Comparison of ENCODE assay signal across 27 mouse cellular contexts in genomic region chr12:73862881-73863280, GRCm38 (mm10). TPM values are rescaled to one million over a fixed set of nuclear protein-coding genes. Genes with fewer than 3 reads are reported as not detected.
DNase-seq lines count a peak whose midpoint lies in the region; ATAC-seq and TF ChIP-seq lines count a peak whose summit lies in the region.
"Had no signal": no experiment of that assay in that cellular context is flagged by ENCODE, and none has a peak within 500 bp of the region (broad histone marks: within the 10 kb centered on the region; RNA-seq: fewer than 3 reads in every experiment).

No protein-coding gene starts in this region.

- H3K27ac ChIP-seq in heart, embryonic 14.5 days (replicated peaks in 1 of 2; ENCODE audit: control insufficient read depth in 1 of 2, insufficient read depth in 1 of 2, low read depth in 2 of 2, low read length in 2 of 2) = peak overlapping the region in 1 of 2 experiments; percentile 38; a peak in 1 of 4 replicates
- no peak overlapping the region for H3K27ac ChIP-seq in cerebellum, adult 2 months (ENCODE audit: insufficient read depth, low read length)
- H3K27ac ChIP-seq: forebrain, embryonic 15.5 days; hindbrain, embryonic 15.5 days; kidney, postnatal 0 days; limb, embryonic 10.5 days; limb, embryonic 15.5 days; liver, embryonic 13.5 days; midbrain, embryonic 15.5 days had no signal

- no peak overlapping the region for H3K9ac ChIP-seq in heart, embryonic 14.5 days (ENCODE audit: low read length)
- H3K9ac ChIP-seq: forebrain, embryonic 15.5 days; hindbrain, embryonic 15.5 days; limb, embryonic 15.5 days; liver, embryonic 13.5 days; midbrain, embryonic 15.5 days had no signal

- peak; percentile 15 for DNase-seq in gastrocnemius, adult 18-20 months (ENCODE audit: low spot score)
- DNase-seq in gastrocnemius, postnatal 4 days (ENCODE audit: low spot score in 2 of 2) = no peak
- no peak for DNase-seq in heart, adult 8-10 months (ENCODE audit: low spot score)
- DNase-seq in cerebellum, adult 2 months = peak; percentile 51 to 53
- DNase-seq in cerebellum, postnatal 14 days = peak; percentile 47 to 50
- no peak for DNase-seq in kidney, adult 9 months
- DNase-seq: adrenal gland, postnatal 10 days; gastrocnemius, postnatal 10 days; kidney, adult 18-20 months; kidney, postnatal 4 days; liver, embryonic 13.5 days; lung, adult 18-20 months; lung, postnatal 4 days; thymus, adult 2 months; thymus, postnatal 36 days had no signal

- no peak for ATAC-seq in heart, embryonic 14.5 days (ENCODE audit: insufficient number of reproducible peaks, insufficient read depth, low FRiP score, low read depth)
- no peak for ATAC-seq in frontal cortex, adult (ENCODE audit: low TSS enrichment)
- ATAC-seq: forebrain, embryonic 15.5 days; inflammation-experienced regulatory T-cells, adult 6 months; lung, postnatal 0 days; midbrain, embryonic 15.5 days; Patski had no signal

- no peak for TF ChIP-seq POLR2A in cerebellum, adult 2 months (IDR thresholded peaks at IDR 0.05; ENCODE audit: borderline replicate concordance, insufficient read depth, low read length)

- no peak overlapping the region for H3K4me3 ChIP-seq in heart, embryonic 14.5 days (ENCODE audit: control insufficient read depth in 1 of 2, insufficient read depth in 1 of 2, low read depth in 1 of 2, low read length in 2 of 2)
- H3K4me3 ChIP-seq in cerebellum, adult 2 months (replicated peaks; ENCODE audit: insufficient read depth, low read depth, low read length) = no peak overlapping the region
- H3K4me3 ChIP-seq: forebrain, embryonic 15.5 days; hindbrain, embryonic 15.5 days; limb, embryonic 10.5 days; limb, embryonic 15.5 days; liver, embryonic 13.5 days; megakaryocyte, embryonic 14.5 days; midbrain, embryonic 15.5 days had no signal

- no peaks in the 10 kb centered on the region for H3K27me3 ChIP-seq in heart, embryonic 14.5 days (ENCODE audit: control insufficient read depth, insufficient read depth, low read length)
- no peaks in the 10 kb centered on the region for H3K27me3 ChIP-seq in cerebellum, adult 2 months (ENCODE audit: control insufficient read depth, insufficient read depth, low read length)
- H3K27me3 ChIP-seq: forebrain, embryonic 15.5 days; hindbrain, embryonic 15.5 days; limb, embryonic 15.5 days; liver, embryonic 13.5 days; midbrain, embryonic 15.5 days; Patski had no signal

- no peaks in the 10 kb centered on the region for H3K36me3 ChIP-seq in heart, embryonic 14.5 days (ENCODE audit: control insufficient read depth, insufficient read depth, low read length)
- H3K36me3 ChIP-seq: forebrain, embryonic 15.5 days; hindbrain, embryonic 15.5 days; limb, embryonic 10.5 days; limb, embryonic 15.5 days; liver, embryonic 13.5 days; midbrain, embryonic 15.5 days had no signal

- 25% methylated on average over 7 of the region's 7 CpGs for WGBS in heart, embryonic 14.5 days
- WGBS in cerebellum, adult 2 months = 15% methylated on average over 7 of the region's 7 CpGs

- peaks cover 8 to 25% of the 10 kb centered on the region in 2 experiments for H3K4me1 ChIP-seq in heart, embryonic 14.5 days (ENCODE audit: control insufficient read depth in 2 of 2, insufficient read depth in 2 of 2, low read length in 2 of 2)
- peaks cover 5% of the 10 kb centered on the region; the same call in 1 of the 2 replicates for H3K4me1 ChIP-seq in cerebellum, adult 2 months (ENCODE audit: control insufficient read depth, insufficient read depth, low read length)
- H3K4me1 ChIP-seq: forebrain, embryonic 15.5 days; limb, embryonic 10.5 days; megakaryocyte, embryonic 14.5 days had no signal

- H3K9me3 ChIP-seq in heart, embryonic 14.5 days (ENCODE audit: control insufficient read depth, low read length) = no peaks in the 10 kb centered on the region
- H3K9me3 ChIP-seq: forebrain, embryonic 15.5 days; hindbrain, embryonic 15.5 days; limb, embryonic 10.5 days; limb, embryonic 15.5 days; liver, embryonic 13.5 days; megakaryocyte, embryonic 14.5 days; midbrain, embryonic 15.5 days had no signal

- peak overlapping the region; percentile 9; the same call in 1 of the 2 replicates for H3K4me2 ChIP-seq in heart, embryonic 14.5 days (ENCODE audit: low read length)
- H3K4me2 ChIP-seq: forebrain, embryonic 15.5 days; hindbrain, embryonic 15.5 days; limb, embryonic 15.5 days; liver, embryonic 13.5 days; midbrain, embryonic 15.5 days had no signal

- TF ChIP-seq CTCF in cerebellum, adult 2 months (IDR thresholded peaks at IDR 0.05; ENCODE audit: borderline replicate concordance, insufficient read depth, low read depth, low read length) = no peak

RNA-seq across cellular contexts. Expression of gene Hif1a, which starts 38.3 kb away (rescaled TPM):
- total RNA-seq in gastrocnemius, adult 18-20 months (2021) = 10 to 100 TPM; 10.5 to 17.9 TPM
- total RNA-seq in gastrocnemius, postnatal 4 days (2021) = 10 to 100 TPM; 47.6 to 52.4 TPM
- polyA plus RNA-seq in heart, embryonic 14.5 days (2014; fragmentation: Nextera tagmentation; extraction: Ambion mirVana) = 174 and 177 TPM in 2 replicates
- total RNA-seq in heart, adult 8-10 months (2022) = 10 to 100 TPM; 39.3 to 48.6 (median 43.8) TPM
- polyA plus RNA-seq in cerebellum, adult 2 months (2012; rRNA removed) = 72.6 and 79.9 TPM in 2 replicates

Comparison
In these comparisons a context has a peak if more than half of its experiments do, and no peak if none do; other contexts are left out.
1. DNase-seq: peak in gastrocnemius, adult 18-20 months (single experiment), cerebellum, adult 2 months (2 of 2) and cerebellum, postnatal 14 days (2 of 2); none in gastrocnemius, postnatal 4 days (0 of 2), heart, adult 8-10 months (single experiment) and kidney, adult 9 months (single experiment).